Mouse (Mus musculus) macrophage (primary cell): ENCODE measurements around the gene Duox1. TPM values are rescaled to one million over a fixed set of nuclear protein-coding genes. Genes with fewer than 3 reads are reported as not detected.
"Not testable (repeated sequence)": the region's sequence is repeated elsewhere in the genome, so short reads cannot be mapped to it uniquely, and the experiment has no call there.

Experiments used
- H3K27ac ChIP-seq: fragments of 350-480 bp; formaldehyde crosslinking; 2 replicates; pipeline ENCODE4 v1.9.0; 2021
- H3K36me3 ChIP-seq: fragments of 350-480 bp; formaldehyde crosslinking; 2 replicates; pipeline ENCODE4 v1.9.0; 2021; ENCODE audit errors: inconsistent target
- H3K4me3 ChIP-seq: fragments of 350-480 bp; formaldehyde crosslinking; 2 replicates; pipeline ENCODE4 v1.9.0; 2021; ENCODE audit errors: inconsistent target
- H3K79me2 ChIP-seq: fragments of 350-480 bp; formaldehyde crosslinking; 2 replicates; pipeline ENCODE4 v1.9.0; 2021; ENCODE audit errors: inconsistent target
- WGBS: methylation state at CpG from one replicate; pipeline ENCODE4 v1.1.7; 2026; ENCODE audit warnings: inconsistent platforms; ENCODE audit not compliant: missing documents; 5-methylcytosine and 5-hydroxymethylcytosine counted together
- polyA plus RNA-seq: library from polyadenylated mRNA; stranded (reverse); fragments of 250-400 nt; gene quantifications from 3 replicates; pipeline ENCODE4 v1.2.4, GENCODE M21; 2018; ENCODE audit warnings: inconsistent platforms

Duox1 gene
- polyA plus RNA-seq, 1 experiment from 2014 or later, result not detected

GRCm38 (mm10) chr2:122330317-122330716 lies 14.8 kb downstream of the Duox1 start:
- H3K4me3 ChIP-seq, H3K27ac ChIP-seq: not testable (repeated sequence)
- WGBS, result 91% methylated on average over 4 of the region's 6 CpGs

GRCm38 (mm10) chr2:122332222-122332621 lies 16.8 kb downstream of the Duox1 start:
- 85% methylated on average over 3 of the region's 3 CpGs for WGBS
- no peaks in the 10 kb centered on the region for H3K79me2 ChIP-seq
- no peak overlapping the region for H3K27ac ChIP-seq
- H3K36me3 ChIP-seq, result no peaks in the 10 kb centered on the region
- no peak overlapping the region for H3K4me3 ChIP-seq

More at GRCm38 (mm10) chr2:122330317-122330716, 14.8 kb downstream of the Duox1 start:
- H3K79me2 ChIP-seq, H3K36me3 ChIP-seq: not testable (repeated sequence)

- Histone ChIP-seq H3K4me3 (no peak overlapping the region), H3K36me3 (no peaks in the 10 kb centered on the region), H3K27ac (no peak overlapping the region), H3K79me2 (no peaks in the 10 kb centered on the region)
- WGBS, result 56% methylated on average over 3 of the region's 3 CpGs
These were observed 18.7 kb downstream of the Duox1 start for GRCm38 (mm10) chr2:122334170-122334569.

- H3K27ac ChIP-seq, result no peak overlapping the region
- WGBS, result 90% methylated on average over 21 of the region's 21 CpGs
- no peaks in the 10 kb centered on the region for H3K79me2 ChIP-seq
- no peaks in the 10 kb centered on the region for H3K36me3 ChIP-seq
- H3K4me3 ChIP-seq, result no peak overlapping the region
These were observed 21.8 kb downstream of the Duox1 start for GRCm38 (mm10) chr2:122337291-122337690.

GRCm38 (mm10) chr2:122345106-122345893 lies 29.8 kb downstream of the Duox1 start:
- no peak overlapping the region for H3K27ac ChIP-seq
- no peaks in the 10 kb centered on the region for H3K36me3 ChIP-seq
- no peak overlapping the region for H3K4me3 ChIP-seq
- H3K79me2 ChIP-seq, result no peaks in the 10 kb centered on the region
- WGBS, result 92% methylated on average over 6 of the region's 6 CpGs

- not testable (repeated sequence) for H3K36me3 ChIP-seq, H3K4me3 ChIP-seq, H3K27ac ChIP-seq, H3K79me2 ChIP-seq
- 92% methylated on average over 6 of the region's 6 CpGs for WGBS
These were observed 30.7 kb downstream of the Duox1 start for GRCm38 (mm10) chr2:122346164-122346563.

- Histone ChIP-seq H3K79me2 (no peaks in the 10 kb centered on the region), H3K27ac (no peak overlapping the region), H3K36me3 (no peaks in the 10 kb centered on the region), H3K4me3 (no peak overlapping the region)
- WGBS, result 95% methylated on average over 3 of the region's 3 CpGs
These were observed 31.8 kb downstream of the Duox1 start for GRCm38 (mm10) chr2:122347257-122347656.

- WGBS, result 3% methylated on average over 60 of the region's 63 CpGs
- H3K27ac ChIP-seq, result no peak overlapping the region
These were observed 33.2 kb downstream of the Duox1 start for GRCm38 (mm10) chr2:122348531-122349131.

GRCm38 (mm10) chr2:122349136-122349785 lies 33.8 kb downstream of the Duox1 start:
- H3K79me2 ChIP-seq, result no peaks in the 10 kb centered on the region
- no peak overlapping the region for H3K27ac ChIP-seq
- WGBS, result 38% methylated on average over 14 of the region's 14 CpGs
- H3K36me3 ChIP-seq, result no peaks in the 10 kb centered on the region
- peak overlapping the region; percentile 14; the same call in 1 of the 2 replicates for H3K4me3 ChIP-seq

More at GRCm38 (mm10) chr2:122348531-122349131, 33.2 kb downstream of the Duox1 start:
- no peaks in the 10 kb centered on the region for H3K36me3 ChIP-seq
- no peaks in the 10 kb centered on the region for H3K79me2 ChIP-seq
- peak overlapping the region; percentile 14; the same call in 1 of the 2 replicates for H3K4me3 ChIP-seq

GRCm38 (mm10) chr2:122351156-122351930 lies 35.9 kb downstream of the Duox1 start:
- Histone ChIP-seq H3K4me3 (no peak overlapping the region), H3K79me2 (no peaks in the 10 kb centered on the region), H3K27ac (no peak overlapping the region), H3K36me3 (no peaks in the 10 kb centered on the region)
- WGBS, result 67% methylated on average over 5 of the region's 5 CpGs

- 73% methylated on average over 4 of the region's 4 CpGs for WGBS
- no peaks in the 10 kb centered on the region for H3K79me2 ChIP-seq
- no peak overlapping the region for H3K4me3 ChIP-seq
- H3K27ac ChIP-seq, result no peak overlapping the region
- H3K36me3 ChIP-seq, result no peaks in the 10 kb centered on the region
These were observed 36.5 kb downstream of the Duox1 start for GRCm38 (mm10) chr2:122351931-122352329.

- WGBS, result 96% methylated on average over 6 of the region's 6 CpGs
- no peak overlapping the region for H3K4me3 ChIP-seq
- no peaks in the 10 kb centered on the region for H3K79me2 ChIP-seq
These were observed 37.5 kb downstream of the Duox1 start for GRCm38 (mm10) chr2:122352992-122353391.

GRCm38 (mm10) chr2:122353765-122354164 lies 38.3 kb downstream of the Duox1 start:
- Histone ChIP-seq H3K27ac (no peak overlapping the region), H3K36me3 (no peaks in the 10 kb centered on the region), H3K79me2 (no peaks in the 10 kb centered on the region), H3K4me3 (no peak overlapping the region)
- 92% methylated on average over 7 of the region's 8 CpGs for WGBS

More at GRCm38 (mm10) chr2:122352992-122353391, 37.5 kb downstream of the Duox1 start:
- no peaks in the 10 kb centered on the region for H3K36me3 ChIP-seq
- H3K27ac ChIP-seq, result no peak overlapping the region

GRCm38 (mm10) chr2:122354191-122354929 lies 38.9 kb downstream of the Duox1 start:
- H3K36me3 ChIP-seq, result no peaks in the 10 kb centered on the region
- H3K4me3 ChIP-seq, result no peak overlapping the region
- WGBS, result 93% methylated on average over 12 of the region's 12 CpGs

More at GRCm38 (mm10) chr2:122354191-122354929, 38.9 kb downstream of the Duox1 start:
- H3K79me2 ChIP-seq, result no peaks in the 10 kb centered on the region
- H3K27ac ChIP-seq, result no peak overlapping the region
